Mouse (Mus musculus) megakaryocyte, embryonic 14.5 days (primary cell): ENCODE data around the gene Ptges3l.

Source experiments
- FLI1 ChIP-seq: IDR thresholded peaks from 2 replicates; pipeline ENCODE4 v1.6.1; 2012; ENCODE audit warnings: low read length, inconsistent platforms, mixed read lengths
- GATA1 ChIP-seq: IDR thresholded peaks from 3 replicates; pipeline ENCODE4 v1.6.1; 2012; ENCODE audit warnings: mixed read lengths, low read length, inconsistent platforms, borderline replicate concordance

- TF ChIP-seq GATA1, result no peak
- no peak for TF ChIP-seq FLI1
Measured at GRCm38 (mm10) chr11:101452093-101452774, 27.1 kb upstream of the Ptges3l start.
